Mouse (Mus musculus) brain, embryonic 14.5 days (tissue): ENCODE data around the gene Zcwpw1.

Experiments
- CTCF ChIP-seq: fragments of 200-500 bp; IDR thresholded peaks from 2 replicates; pipeline ENCODE4 v1.5.1; 2012; ENCODE audit warnings: inconsistent platforms, mild to moderate bottlenecking, moderate library complexity, borderline replicate concordance; ENCODE audit not compliant: insufficient read depth, insufficient read length; ENCODE audit errors: extremely low read depth
- POLR2A ChIP-seq: fragments of 200-500 bp; IDR thresholded peaks from 2 replicates; pipeline ENCODE4 v1.6.1; 2012; ENCODE audit warnings: mild to moderate bottlenecking, inconsistent platforms, borderline replicate concordance; ENCODE audit not compliant: poor library complexity, insufficient read depth, insufficient read length, severe bottlenecking; ENCODE audit errors: extremely low read depth

DNA sequence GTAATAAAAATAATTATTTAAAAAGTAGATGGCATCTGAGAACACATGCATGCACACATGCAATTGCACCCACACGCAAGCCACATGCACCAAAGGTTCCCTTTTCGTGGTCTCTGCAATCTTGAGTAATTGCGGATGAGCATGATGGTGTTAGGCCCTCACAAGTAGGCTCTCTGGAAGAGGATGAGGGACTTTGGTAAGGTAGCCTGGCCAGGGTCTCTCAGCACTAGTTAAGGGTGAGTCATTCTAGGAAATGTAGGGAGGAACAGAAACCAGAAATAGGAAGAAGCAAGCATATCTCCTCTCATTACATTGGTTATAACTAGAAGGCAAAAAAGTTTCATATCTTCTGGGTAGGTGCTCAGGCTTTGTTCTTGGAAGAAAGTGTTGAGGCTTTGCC is 37.4 kb downstream of the Zcwpw1 start:
- TF ChIP-seq CTCF (no peak), POLR2A (no peak)
